Mouse (Mus musculus) hindbrain, embryonic 14.5 days (tissue): ENCODE results near the gene Lypla2. TPM values are rescaled to one million over a fixed set of nuclear protein-coding genes. Genes with fewer than 3 reads are reported as not detected.

Experiments used
- ATAC-seq: fragments of 200-750 bp; cut with Nextera tagmentation; 2 replicates; pipeline ENCODE4 v1.8.0; 2017; ENCODE audit warnings: moderate number of reproducible peaks, mild to moderate bottlenecking, moderate TSS enrichment, moderate library complexity; ENCODE audit not compliant: low FRiP score
- DNase-seq: peaks from one replicate; pipeline ENCODE4 v3.0.0-alpha.2; 2015; ENCODE audit warnings: low spot score
- H3K27ac ChIP-seq: fragments of 300-500 bp; sonication (generic); 2 replicates; pipeline ENCODE4 v1.5.1; 2014; ENCODE audit warnings: mild to moderate bottlenecking, moderate library complexity
- H3K27me3 ChIP-seq: fragments of 300-500 bp; sonication (generic); 2 replicates; pipeline ENCODE4 v1.6.1; 2014; ENCODE audit warnings: mild to moderate bottlenecking, low read length, mixed read lengths; ENCODE audit not compliant: control insufficient read depth, insufficient read depth
- H3K36me3 ChIP-seq: fragments of 300-500 bp; sonication (generic); replicated peaks from 2 replicates; pipeline ENCODE4 v1.6.1; 2014; ENCODE audit not compliant: control insufficient read depth, insufficient read depth
- H3K4me1 ChIP-seq: fragments of 300-500 bp; sonication (generic); replicated peaks from 2 replicates; pipeline ENCODE4 v1.6.1; 2014; ENCODE audit warnings: antibody characterized with exemption, low read length, mixed read lengths; ENCODE audit not compliant: control insufficient read depth, insufficient read depth
- H3K4me2 ChIP-seq: fragments of 300-500 bp; sonication (generic); replicated peaks from 2 replicates; pipeline ENCODE4 v1.6.1; 2014; ENCODE audit warnings: mild to moderate bottlenecking, moderate library complexity
- H3K4me3 ChIP-seq: fragments of 300-500 bp; sonication (generic); replicated peaks from 2 replicates; pipeline ENCODE4 v1.5.1; 2014; ENCODE audit warnings: mild to moderate bottlenecking, low read length
- H3K9ac ChIP-seq: fragments of 300-500 bp; sonication (generic); 2 replicates; pipeline ENCODE4 v1.6.1; 2014
- H3K9me3 ChIP-seq: fragments of 300-500 bp; sonication (generic); 2 replicates; pipeline ENCODE4 v1.6.1; 2016; ENCODE audit warnings: low read length; ENCODE audit not compliant: control insufficient read depth
- WGBS: fragments of 180-500 bp; shearing (Covaris S2); extraction: QIAGEN DNeasy Blood & Tissue Kit; methylation state at CpG from one replicate; pipeline ENCODE4 v1.1.7; 2014; 5-methylcytosine and 5-hydroxymethylcytosine counted together
- polyA plus RNA-seq: library from polyadenylated mRNA; unstranded; fragments of >200 nt; fragmentation: Nextera tagmentation; extraction: Ambion mirVana; gene quantifications from 2 replicates; pipeline ENCODE4 v1.2.1, GENCODE M21; 2014

Lypla2 gene
- polyA plus RNA-seq, 1 experiment from 2014 or later: 191 TPM

DNA sequence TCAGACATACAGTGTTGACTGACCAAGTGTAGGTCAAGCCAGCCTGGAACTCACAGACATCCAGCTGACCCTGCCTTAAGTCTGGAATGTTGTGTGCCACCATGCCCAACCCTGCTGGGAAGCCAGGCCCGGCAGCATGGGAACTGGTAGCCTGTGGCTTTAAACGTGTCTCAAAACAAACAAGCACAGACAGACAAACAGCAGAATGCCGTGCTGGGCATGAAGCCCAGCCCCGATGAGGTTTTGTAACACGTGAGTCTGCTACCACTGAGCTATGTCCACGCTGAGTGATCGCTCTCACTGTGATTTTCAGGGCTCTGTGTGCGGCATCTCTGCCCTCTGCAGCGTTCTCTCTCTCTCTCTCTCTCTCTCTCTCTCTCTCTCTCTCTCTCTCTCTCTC lies 16.5 kb downstream of the Lypla2 start:
- no peaks in the 10 kb centered on the region for H3K4me1 ChIP-seq
- 86% methylated on average over 9 of the region's 9 CpGs for WGBS
- peaks cover 70% of the 10 kb centered on the region for H3K36me3 ChIP-seq

GRCm38 (mm10) chr4:135954241-135954640 lies 18.2 kb downstream of the Lypla2 start:
- peak; percentile 87 for DNase-seq
- Histone ChIP-seq H3K4me2 (no peak overlapping the region), H3K27ac (no peak overlapping the region), H3K9me3 (no peaks in the 10 kb centered on the region), H3K4me3 (no peak overlapping the region), H3K36me3 (peaks cover 62% of the 10 kb centered on the region), H3K9ac (no peak overlapping the region), H3K27me3 (no peaks in the 10 kb centered on the region), H3K4me1 (no peaks in the 10 kb centered on the region)
- 7% methylated on average over 2 of the region's 2 CpGs for WGBS
- no peak for ATAC-seq

More for the DNA sequence above, 16.5 kb downstream of the Lypla2 start:
- Histone ChIP-seq H3K4me3 (no peak overlapping the region), H3K27ac (no peak overlapping the region), H3K9me3 (no peaks in the 10 kb centered on the region), H3K4me2 (no peak overlapping the region), H3K27me3 (no peaks in the 10 kb centered on the region), H3K9ac (no peak overlapping the region)
- DNase-seq: no peak
- no peak for ATAC-seq

- H3K27me3 ChIP-seq: no peaks in the 10 kb centered on the region
- H3K9me3 ChIP-seq: no peaks in the 10 kb centered on the region
- no peak for ATAC-seq
- peaks cover 52% of the 10 kb centered on the region for H3K36me3 ChIP-seq
- no peak overlapping the region for H3K27ac ChIP-seq
- DNase-seq: no peak
- WGBS: 94% methylated on average over 3 of the region's 3 CpGs
- no peak overlapping the region for H3K4me2 ChIP-seq
- no peak overlapping the region for H3K9ac ChIP-seq
- 0 out of 2 replicates have a peak, but pooled peaks cover 3% of the 10 kb centered on the region for H3K4me1 ChIP-seq
- no peak overlapping the region for H3K4me3 ChIP-seq
Measured at GRCm38 (mm10) chr4:135953179-135953578, 19.2 kb downstream of the Lypla2 start.

DNA sequence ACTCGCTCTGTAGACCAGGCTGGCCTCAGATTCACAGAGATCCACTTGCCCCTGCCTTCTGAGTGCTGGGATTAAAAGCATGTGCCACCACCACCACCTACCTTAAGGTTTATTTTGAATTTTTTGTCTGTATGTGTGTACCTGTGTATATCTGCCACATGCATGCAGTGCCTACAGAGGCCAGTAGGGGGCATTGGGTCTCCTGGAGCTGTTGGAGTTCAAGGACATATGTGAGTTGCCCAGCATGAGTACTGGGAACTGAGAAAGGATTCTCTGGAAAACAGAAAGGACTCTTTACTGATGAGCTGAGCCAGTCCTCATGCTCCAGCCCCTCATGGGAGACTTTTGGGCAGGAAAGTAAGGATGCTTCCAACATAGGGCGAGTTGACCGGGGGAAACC lies 20.9 kb downstream of the Lypla2 start:
- ATAC-seq: no peak
- Histone ChIP-seq H3K36me3 (peaks cover 39% of the 10 kb centered on the region), H3K4me2 (no peak overlapping the region), H3K4me3 (no peak overlapping the region), H3K27me3 (no peaks in the 10 kb centered on the region), H3K9ac (no peak overlapping the region), H3K4me1 (0 out of 2 replicates have a peak, but pooled peaks cover 7% of the 10 kb centered on the region), H3K9me3 (no peaks in the 10 kb centered on the region), H3K27ac (no peak overlapping the region)
- WGBS: 89% methylated on average over 3 of the region's 3 CpGs
- no peak for DNase-seq

DNA sequence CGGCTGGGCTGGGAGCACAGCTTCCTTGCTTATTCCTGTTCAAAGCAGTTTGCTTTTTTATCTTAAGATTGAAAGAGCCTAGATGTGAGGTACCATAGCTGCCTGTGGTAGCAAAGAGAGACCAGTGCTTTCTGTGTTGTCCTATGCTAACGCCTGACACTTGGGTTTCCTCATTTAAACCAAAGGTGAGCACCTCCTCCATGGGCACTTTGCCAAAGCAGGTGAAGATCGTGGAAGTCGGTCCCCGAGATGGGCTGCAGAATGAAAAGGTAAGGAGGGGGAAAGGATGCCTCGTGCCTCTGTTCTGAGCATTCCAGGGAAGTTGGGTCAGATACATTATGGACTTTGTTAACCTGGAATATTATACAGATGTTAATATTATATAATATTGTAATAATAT lies 22.1 kb downstream of the Lypla2 start:
- Histone ChIP-seq H3K9me3 (no peaks in the 10 kb centered on the region), H3K4me3 (no peak overlapping the region), H3K27me3 (no peaks in the 10 kb centered on the region), H3K4me1 (peaks cover 12% of the 10 kb centered on the region), H3K9ac (no peak overlapping the region), H3K4me2 (no peak overlapping the region), H3K27ac (no peak overlapping the region), H3K36me3 (peaks cover 31% of the 10 kb centered on the region)
- DNase-seq (no peak), ATAC-seq (no peak)
- WGBS: 89% methylated on average over 6 of the region's 6 CpGs

DNA sequence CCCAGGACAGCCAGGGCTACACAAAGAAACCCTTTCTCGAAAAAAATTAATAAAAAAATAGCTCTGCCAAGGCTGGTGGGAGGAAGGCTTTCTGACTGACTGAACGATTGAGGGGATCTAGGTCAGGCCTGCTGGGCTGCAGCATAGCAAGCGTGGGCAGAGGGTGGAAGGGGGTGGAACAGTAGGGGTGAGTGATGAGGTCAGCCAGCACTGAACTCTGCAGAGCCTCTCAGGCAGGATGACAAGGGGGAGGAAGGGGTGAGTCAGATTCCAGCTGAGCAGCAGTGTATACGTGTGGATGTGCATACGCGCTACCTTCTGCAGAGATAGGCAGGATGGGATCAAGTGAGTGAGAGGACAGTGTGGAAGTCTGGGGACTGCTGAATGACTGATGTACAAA lies 22.5 kb downstream of the Lypla2 start:
- WGBS: 68% methylated on average over 6 of the region's 6 CpGs
- DNase-seq: no peak
- no peak overlapping the region for H3K27ac ChIP-seq

GRCm38 (mm10) chr4:135949475-135949874 lies 23.0 kb downstream of the Lypla2 start:
- no peaks in the 10 kb centered on the region for H3K9me3 ChIP-seq
- WGBS: 83% methylated on average over 10 of the region's 10 CpGs
- DNase-seq (no peak), ATAC-seq (no peak)
- H3K9ac ChIP-seq: no peak overlapping the region
- H3K4me3 ChIP-seq: no peak overlapping the region
- no peak overlapping the region for H3K27ac ChIP-seq
- peaks cover 12% of the 10 kb centered on the region for H3K4me1 ChIP-seq
- no peaks in the 10 kb centered on the region for H3K27me3 ChIP-seq
- no peak overlapping the region for H3K4me2 ChIP-seq
- peaks cover 22% of the 10 kb centered on the region for H3K36me3 ChIP-seq

More for the DNA sequence above, 22.5 kb downstream of the Lypla2 start:
- peaks cover 26% of the 10 kb centered on the region for H3K36me3 ChIP-seq
- peaks cover 12% of the 10 kb centered on the region for H3K4me1 ChIP-seq
- H3K4me2 ChIP-seq: no peak overlapping the region
- no peak overlapping the region for H3K9ac ChIP-seq
- no peaks in the 10 kb centered on the region for H3K27me3 ChIP-seq
- no peak for ATAC-seq
- no peaks in the 10 kb centered on the region for H3K9me3 ChIP-seq
- H3K4me3 ChIP-seq: no peak overlapping the region

DNA sequence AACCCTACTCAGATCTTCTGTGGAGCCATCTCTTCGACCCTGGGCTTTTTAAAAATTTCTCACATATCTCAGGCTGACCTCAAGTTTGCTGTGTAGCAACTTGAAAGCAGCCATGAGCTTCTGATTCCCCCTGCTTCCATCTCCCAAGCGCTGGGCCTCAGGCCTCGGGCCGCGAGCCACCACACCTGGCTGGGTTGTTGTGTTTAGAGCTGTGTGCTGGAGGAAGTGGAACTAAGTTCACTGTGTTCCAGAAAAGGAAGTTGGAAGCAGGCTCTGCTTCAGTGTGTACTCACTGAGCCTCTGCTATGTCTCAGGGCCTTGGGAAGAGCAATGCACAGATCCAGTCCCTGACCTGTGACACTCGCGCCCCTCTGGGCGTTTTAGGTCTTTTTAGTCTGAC lies 24.3 kb downstream of the Lypla2 start:
- no peak overlapping the region for H3K9ac ChIP-seq
- H3K9me3 ChIP-seq: no peaks in the 10 kb centered on the region
- H3K4me3 ChIP-seq: no peak overlapping the region
- peaks cover 18% of the 10 kb centered on the region for H3K36me3 ChIP-seq
- DNase-seq (no peak), ATAC-seq (no peak)
- 97% methylated on average over 8 of the region's 8 CpGs for WGBS
- no peak overlapping the region for H3K27ac ChIP-seq
- no peaks in the 10 kb centered on the region for H3K27me3 ChIP-seq
- no peak overlapping the region for H3K4me2 ChIP-seq
- peaks cover 12% of the 10 kb centered on the region for H3K4me1 ChIP-seq

DNA sequence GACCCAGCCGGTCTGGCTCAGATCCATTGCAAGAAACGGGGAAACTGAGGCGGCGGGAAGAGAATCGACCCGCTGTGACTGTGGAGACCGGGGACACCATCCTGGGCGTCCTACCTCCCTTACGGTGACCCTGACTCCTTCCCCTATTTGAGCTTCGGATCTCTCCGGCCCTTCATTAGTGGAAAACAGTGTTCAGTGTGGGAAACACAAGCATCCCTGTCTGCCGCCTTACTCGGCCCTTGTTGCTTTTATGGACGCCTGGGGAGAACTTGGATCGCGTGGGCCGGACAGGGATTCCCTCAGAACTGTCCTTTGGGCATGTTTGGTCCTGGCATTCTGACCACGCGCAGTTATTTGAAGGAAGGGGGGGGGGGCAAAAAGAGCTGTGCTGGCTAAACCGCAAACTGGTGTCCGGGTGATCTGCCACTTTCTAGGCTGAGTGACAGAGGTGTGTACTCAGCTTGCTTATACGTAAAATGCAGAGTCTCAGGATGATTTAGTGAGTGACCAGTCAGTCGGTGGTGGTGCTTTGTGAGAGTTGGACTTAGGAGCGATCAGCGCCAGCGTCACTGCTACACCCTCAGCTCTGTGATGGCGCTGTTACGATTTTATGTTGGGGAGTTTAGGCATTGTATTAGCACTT lies 25.6 kb downstream of the Lypla2 start:
- H3K27ac ChIP-seq: peak overlapping the region; percentile 76
- DNase-seq: peak; percentile 39
- H3K9ac ChIP-seq: peak overlapping the region; percentile 78
- H3K4me2 ChIP-seq: peak overlapping the region; percentile 69
- ATAC-seq: no peak; the same call in none of the 2 replicates
- no peaks in the 10 kb centered on the region for H3K27me3 ChIP-seq
- peaks cover 14% of the 10 kb centered on the region; the same call in 1 of the 2 replicates for H3K36me3 ChIP-seq
- H3K4me3 ChIP-seq: peak overlapping the region; percentile 68
- WGBS: 1% methylated on average over 28 of the region's 28 CpGs
- H3K4me1 ChIP-seq: peaks cover 12% of the 10 kb centered on the region
- no peaks in the 10 kb centered on the region for H3K9me3 ChIP-seq

DNA sequence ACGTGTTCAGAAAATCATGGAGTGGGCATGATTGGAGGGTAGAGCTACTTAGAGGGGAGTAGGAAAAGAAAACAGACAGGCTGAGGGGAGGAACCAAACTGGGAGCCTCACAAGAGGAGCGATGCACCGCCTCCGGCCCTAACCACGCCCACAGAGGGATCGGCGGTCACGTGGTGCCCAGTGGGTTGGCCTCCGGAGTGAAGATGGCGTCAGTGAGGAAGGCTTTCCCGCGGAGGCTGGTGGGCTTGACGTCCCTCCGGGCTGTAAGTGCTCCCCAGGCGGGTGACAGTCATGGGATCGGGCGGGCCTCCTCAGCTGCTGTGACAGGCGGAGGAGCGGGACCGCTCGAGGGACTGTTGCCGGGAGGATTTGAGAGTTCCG lies 26.2 kb downstream of the Lypla2 start, which contains the start of gene Hmgcl:
Hmgcl (plus strand) TSS at position 171 of the 381 bp plus-strand sequence.
- Histone ChIP-seq H3K36me3 (peaks cover 15% of the 10 kb centered on the region), H3K4me3 (peak within 1 kb of the TSS; percentile 68), H3K4me1 (peaks cover 12% of the 10 kb centered on the region), H3K9me3 (no peaks in the 10 kb centered on the region), H3K27me3 (no peaks in the 10 kb centered on the region), H3K4me2 (peak within 1 kb of the TSS; percentile 69), H3K9ac (peak within 1 kb of the TSS; percentile 78), H3K27ac (peak within 1 kb of the TSS; percentile 76)
- DNase-seq: peak; percentile 92
- peak; percentile 92 for ATAC-seq
- under 1% methylated on average over 23 of the region's 23 CpGs for WGBS
